Mouse (Mus musculus) hindbrain, embryonic 12.5 days (tissue): Measurements from ENCODE around the gene Aurka. TPM values are rescaled to one million over a fixed set of nuclear protein-coding genes. Genes with fewer than 3 reads are reported as not detected.

Experiments
- ATAC-seq: fragments of 200-750 bp; cut with Nextera tagmentation; 2 replicates; pipeline ENCODE4 v1.8.0; 2017; ENCODE audit warnings: moderate TSS enrichment; ENCODE audit not compliant: low FRiP score
- H3K27ac ChIP-seq: fragments of 300-500 bp; sonication (generic); 2 replicates; pipeline ENCODE4 v1.5.1; 2016; ENCODE audit warnings: mild to moderate bottlenecking
- H3K27me3 ChIP-seq: fragments of 300-500 bp; sonication (generic); 2 replicates; pipeline ENCODE4 v1.6.1; 2016; ENCODE audit warnings: mild to moderate bottlenecking
- H3K36me3 ChIP-seq: fragments of 300-500 bp; sonication (generic); 2 replicates; pipeline ENCODE4 v1.6.1; 2016; ENCODE audit warnings: mild to moderate bottlenecking
- H3K4me1 ChIP-seq: fragments of 300-500 bp; sonication (generic); 2 replicates; pipeline ENCODE4 v1.6.1; 2016
- H3K4me2 ChIP-seq: fragments of 300-500 bp; sonication (generic); replicated peaks from 2 replicates; pipeline ENCODE4 v1.6.1; 2016; ENCODE audit warnings: mild to moderate bottlenecking
- H3K4me3 ChIP-seq: fragments of 300-500 bp; sonication (generic); 2 replicates; pipeline ENCODE4 v1.5.1; 2016; ENCODE audit warnings: mild to moderate bottlenecking
- H3K9ac ChIP-seq: fragments of 300-500 bp; sonication (generic); 2 replicates; pipeline ENCODE4 v1.6.1; 2016; ENCODE audit warnings: mild to moderate bottlenecking, moderate library complexity
- H3K9me3 ChIP-seq: fragments of 300-500 bp; sonication (generic); replicated peaks from 2 replicates; pipeline ENCODE4 v1.6.1; 2016; ENCODE audit warnings: mild to moderate bottlenecking
- WGBS: fragments of 180-500 bp; shearing (Covaris S2); methylation state at CpG from one replicate; pipeline ENCODE4 v1.1.7; 2016; 5-methylcytosine and 5-hydroxymethylcytosine counted together
- polyA plus RNA-seq: library from polyadenylated mRNA; unstranded; fragments of >200 nt; fragmentation: Nextera tagmentation; extraction: Ambion mirVana; gene quantifications from 2 replicates; pipeline ENCODE4 v1.2.1, GENCODE M21; 2016

Aurka gene
- polyA plus RNA-seq, 1 experiment from 2014 or later: 85.6 TPM

DNA sequence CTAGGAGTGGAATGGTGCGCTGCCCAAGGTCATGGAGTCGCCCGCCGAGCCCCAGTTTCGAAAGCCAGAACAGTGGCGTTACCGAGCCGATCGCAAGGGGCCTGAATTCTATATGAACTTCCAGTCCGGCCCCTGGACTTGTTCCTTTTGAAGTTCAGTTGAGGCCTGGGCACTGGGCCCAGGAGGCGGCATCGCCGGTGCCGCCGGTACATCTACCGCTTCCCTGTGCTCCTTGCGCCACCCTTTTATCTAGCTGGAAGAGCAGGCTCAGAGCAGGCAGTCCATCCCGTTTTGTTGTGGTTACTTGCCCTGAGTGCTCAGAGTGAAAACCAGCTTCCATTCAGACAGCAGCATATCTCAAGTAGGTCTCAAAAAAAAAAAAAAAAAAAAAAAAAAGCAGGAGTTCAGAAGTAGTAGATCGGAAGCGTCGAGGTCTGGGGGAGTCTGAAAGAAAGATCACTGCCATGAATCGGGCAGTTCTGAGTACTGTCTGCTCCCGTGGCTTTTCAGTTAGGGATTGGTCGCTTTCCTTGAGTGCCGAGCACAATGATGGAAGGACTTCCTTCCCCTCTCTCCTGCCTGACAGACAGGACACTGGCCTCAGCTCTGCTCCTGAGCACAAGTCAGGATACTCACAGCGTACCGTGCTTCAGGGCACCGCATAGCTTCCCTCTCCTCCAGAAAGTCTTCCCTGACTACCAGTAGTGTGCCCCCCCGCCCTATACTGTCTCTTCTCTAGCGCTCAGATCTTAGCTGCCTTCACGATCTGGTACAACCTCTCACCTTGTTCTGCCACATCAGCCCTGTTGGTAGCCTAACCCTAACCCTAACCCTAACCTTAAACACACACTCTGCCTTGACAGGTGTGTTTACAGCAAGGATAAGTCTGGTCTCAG, 24.1 kb downstream of the Aurka start:
- Histone ChIP-seq H3K9me3 (no peaks in the 10 kb centered on the region), H3K4me2 (peak overlapping the region; percentile 97), H3K27ac (no peak overlapping the region), H3K9ac (peak overlapping the region; percentile 75), H3K36me3 (no peaks in the 10 kb centered on the region), H3K4me3 (peak overlapping the region; percentile 72), H3K27me3 (no peaks in the 10 kb centered on the region), H3K4me1 (peaks cover 21% of the 10 kb centered on the region)
- WGBS: 9% methylated on average over 31 of the region's 31 CpGs
- peak; percentile 2; the same call in 1 of the 2 replicates for ATAC-seq

- H3K36me3 ChIP-seq: no peaks in the 10 kb centered on the region
- peak within 1 kb of the TSS; percentile 75 for H3K9ac ChIP-seq
- peak; percentile 95 for ATAC-seq
- H3K4me2 ChIP-seq: peak within 1 kb of the TSS; percentile 97
- H3K27me3 ChIP-seq: no peaks in the 10 kb centered on the region
- peak within 1 kb of the TSS; percentile 72 for H3K4me3 ChIP-seq
- peaks cover 23% of the 10 kb centered on the region for H3K4me1 ChIP-seq
- WGBS: under 1% methylated on average over 34 of the region's 35 CpGs
- H3K27ac ChIP-seq: 0 out of 2 replicates have a peak within 1 kb of the TSS, but pooled peaks have one; percentile 40
- H3K9me3 ChIP-seq: no peaks in the 10 kb centered on the region
Measured at GRCm38 (mm10) chr2:172345258-172345738, 25.0 kb downstream of the Aurka start, which contains the start of gene Fam210b. TSS of gene Fam210b (plus strand) at chr2:172345565.

GRCm38 (mm10) chr2:172344669-172345068, 25.7 kb downstream of the Aurka start:
- H3K9ac ChIP-seq: no peak overlapping the region
- peak; percentile 2; the same call in 1 of the 2 replicates for ATAC-seq
- H3K9me3 ChIP-seq: no peaks in the 10 kb centered on the region
- H3K4me1 ChIP-seq: peaks cover 23% of the 10 kb centered on the region
- H3K27me3 ChIP-seq: no peaks in the 10 kb centered on the region
- H3K4me3 ChIP-seq: no peak overlapping the region
- no peaks in the 10 kb centered on the region for H3K36me3 ChIP-seq
- H3K4me2 ChIP-seq: peak overlapping the region; percentile 97
- 0 out of 2 replicates have a peak overlapping the region, but pooled peaks have one; percentile 40 for H3K27ac ChIP-seq
- WGBS: 36% methylated on average over 5 of the region's 5 CpGs

DNA sequence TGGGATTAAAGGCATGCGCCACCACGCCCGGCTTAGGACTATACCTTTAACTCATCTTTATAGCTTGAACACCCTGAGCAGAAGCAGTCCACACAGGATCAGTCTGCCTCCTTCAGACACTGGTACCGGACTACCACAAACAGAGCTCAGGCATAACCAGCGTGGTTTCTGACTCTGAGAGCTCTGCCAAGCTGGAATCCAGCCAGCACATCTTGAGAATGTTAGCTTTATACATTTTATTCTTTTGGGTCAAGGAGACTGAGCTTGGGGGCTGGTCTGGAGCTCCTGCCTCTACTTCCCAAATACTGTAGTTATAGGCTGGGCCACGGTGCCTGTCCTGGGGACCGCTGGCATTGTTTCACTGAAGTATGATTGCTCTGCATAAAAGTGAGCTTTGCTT, 26.6 kb downstream of the Aurka start:
- Histone ChIP-seq H3K9me3 (no peaks in the 10 kb centered on the region), H3K36me3 (no peaks in the 10 kb centered on the region), H3K4me1 (peaks cover 23% of the 10 kb centered on the region), H3K27me3 (no peaks in the 10 kb centered on the region), H3K4me3 (no peak overlapping the region), H3K27ac (no peak overlapping the region), H3K9ac (no peak overlapping the region), H3K4me2 (no peak overlapping the region)
- ATAC-seq: no peak
- WGBS: 90% methylated on average over 7 of the region's 7 CpGs

- no peaks in the 10 kb centered on the region for H3K9me3 ChIP-seq
- no peak for ATAC-seq
- 27% methylated on average over 5 of the region's 5 CpGs for WGBS
Measured at GRCm38 (mm10) chr2:172341606-172342005, 28.7 kb downstream of the Aurka start.

GRCm38 (mm10) chr2:172340936-172341335, 29.4 kb downstream of the Aurka start:
- 31% methylated on average over 3 of the region's 3 CpGs for WGBS
- no peak for ATAC-seq

More at GRCm38 (mm10) chr2:172341606-172342005, 28.7 kb downstream of the Aurka start:
- Histone ChIP-seq H3K27ac (no peak overlapping the region), H3K36me3 (no peaks in the 10 kb centered on the region), H3K4me3 (no peak overlapping the region), H3K4me1 (peaks cover 14% of the 10 kb centered on the region), H3K27me3 (no peaks in the 10 kb centered on the region), H3K9ac (no peak overlapping the region), H3K4me2 (no peak overlapping the region)

DNA sequence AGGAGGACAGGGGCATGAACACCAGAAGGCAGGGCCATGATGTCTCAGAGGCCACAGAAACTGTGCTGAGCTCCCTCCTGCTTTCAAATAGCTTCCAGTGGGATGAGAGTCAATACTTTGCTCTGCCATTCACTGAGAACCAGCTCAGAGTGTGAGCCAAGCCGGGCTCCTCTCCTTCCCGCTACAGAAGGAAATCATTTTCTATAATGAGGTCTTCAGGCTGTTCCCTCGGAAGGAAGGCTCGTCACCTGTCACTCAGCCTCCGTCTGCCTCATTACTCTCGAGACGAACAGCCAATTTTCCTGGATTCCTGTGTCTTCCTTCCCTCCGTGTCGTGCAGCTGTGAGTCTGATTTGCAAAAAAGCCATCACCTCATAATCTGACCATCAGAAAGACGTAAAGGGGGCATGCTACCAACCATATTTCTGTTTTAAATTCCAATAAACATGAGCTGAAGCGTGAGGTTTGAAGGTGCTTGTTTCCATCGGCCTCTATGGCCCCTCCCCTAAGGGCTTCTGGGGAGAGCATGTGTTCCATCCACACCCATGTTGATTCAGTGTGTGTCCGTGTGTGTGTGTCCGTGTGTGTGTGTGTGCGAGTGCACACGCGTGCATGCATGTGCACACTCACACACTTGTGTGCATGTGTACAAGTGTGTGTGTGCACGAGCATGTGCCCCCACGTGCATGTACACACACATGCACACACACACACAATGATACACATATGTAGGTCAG, 32.0 kb downstream of the Aurka start:
- Histone ChIP-seq H3K9ac (no peak overlapping the region), H3K36me3 (no peaks in the 10 kb centered on the region), H3K9me3 (no peaks in the 10 kb centered on the region), H3K4me1 (peaks cover 10% of the 10 kb centered on the region; the same call in 1 of the 2 replicates), H3K27ac (peak overlapping the region; percentile 37), H3K4me2 (no peak overlapping the region), H3K27me3 (no peaks in the 10 kb centered on the region), H3K4me3 (no peak overlapping the region)
- no peak for ATAC-seq
- 72% methylated on average over 19 of the region's 19 CpGs for WGBS

More at GRCm38 (mm10) chr2:172340936-172341335, 29.4 kb downstream of the Aurka start:
- H3K4me1 ChIP-seq: peaks cover 11% of the 10 kb centered on the region
- no peak overlapping the region for H3K27ac ChIP-seq
- no peaks in the 10 kb centered on the region for H3K27me3 ChIP-seq
- no peak overlapping the region for H3K4me2 ChIP-seq
- no peaks in the 10 kb centered on the region for H3K9me3 ChIP-seq
- H3K4me3 ChIP-seq: no peak overlapping the region
- no peaks in the 10 kb centered on the region for H3K36me3 ChIP-seq
- H3K9ac ChIP-seq: no peak overlapping the region

DNA sequence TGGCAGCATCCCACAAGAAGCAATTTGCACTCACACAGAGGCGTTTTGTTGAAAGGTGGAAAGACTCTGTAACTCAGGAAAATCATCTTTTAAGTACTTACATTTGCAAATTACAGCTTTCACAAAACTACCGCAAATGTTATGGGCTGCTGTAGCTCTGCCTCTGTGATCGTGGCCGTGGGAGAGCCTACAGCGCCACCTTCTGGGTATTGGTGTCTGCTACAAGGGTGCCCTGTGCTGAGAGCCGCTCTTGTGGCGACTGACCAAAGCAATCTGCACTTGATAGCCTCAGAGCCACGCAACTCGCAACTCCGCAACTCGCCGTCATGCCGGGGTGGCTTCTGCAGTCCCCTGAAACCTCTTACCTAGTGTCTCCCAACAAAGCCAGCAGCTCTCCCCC, 41.2 kb downstream of the Aurka start:
- peaks cover 9% of the 10 kb centered on the region; the same call in 1 of the 2 replicates for H3K4me1 ChIP-seq
- no peak overlapping the region for H3K27ac ChIP-seq
- no peaks in the 10 kb centered on the region for H3K36me3 ChIP-seq
- peak overlapping the region; percentile 41 for H3K4me2 ChIP-seq
- peaks cover 23% of the 10 kb centered on the region for H3K27me3 ChIP-seq
- ATAC-seq: peak; percentile 81; the same call in 1 of the 2 replicates
- WGBS: 11% methylated on average over 13 of the region's 13 CpGs
- H3K9ac ChIP-seq: no peak overlapping the region
- H3K4me3 ChIP-seq: no peak overlapping the region
- H3K9me3 ChIP-seq: no peaks in the 10 kb centered on the region

GRCm38 (mm10) chr2:172328248-172328647, 42.1 kb downstream of the Aurka start:
- WGBS: 49% methylated on average over 8 of the region's 8 CpGs
- no peaks in the 10 kb centered on the region for H3K36me3 ChIP-seq
- H3K27ac ChIP-seq: no peak overlapping the region
- H3K4me3 ChIP-seq: no peak overlapping the region
- ATAC-seq: no peak
- no peaks in the 10 kb centered on the region for H3K9me3 ChIP-seq
- peaks cover 5% of the 10 kb centered on the region; the same call in 1 of the 2 replicates for H3K4me1 ChIP-seq
- H3K27me3 ChIP-seq: peaks cover 23% of the 10 kb centered on the region
- H3K4me2 ChIP-seq: no peak overlapping the region
- no peak overlapping the region for H3K9ac ChIP-seq

DNA sequence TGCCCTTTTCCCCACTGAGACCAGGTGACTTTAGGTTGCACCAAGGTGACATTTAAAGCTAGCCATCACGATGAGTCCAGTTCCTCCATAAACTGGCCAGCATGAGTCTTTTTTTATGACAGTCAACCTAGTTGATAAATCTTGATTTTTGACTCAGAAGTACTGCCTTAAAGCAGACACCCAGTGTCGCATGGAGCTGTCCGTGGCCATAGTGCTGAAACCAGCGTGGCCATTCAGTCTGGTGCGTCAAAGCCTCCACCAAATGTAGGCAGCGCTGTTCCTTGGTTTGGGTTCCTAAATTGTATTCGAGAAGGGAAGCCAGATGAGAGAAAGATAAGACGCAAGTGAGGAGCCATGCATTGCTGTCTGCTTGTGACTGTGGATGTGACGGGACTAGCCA, 49.5 kb downstream of the Aurka start:
- no peak overlapping the region for H3K27ac ChIP-seq
- peaks cover 11% of the 10 kb centered on the region; the same call in 1 of the 2 replicates for H3K27me3 ChIP-seq
- no peaks in the 10 kb centered on the region for H3K9me3 ChIP-seq
- H3K4me3 ChIP-seq: no peak overlapping the region
- no peak overlapping the region for H3K9ac ChIP-seq
- 15% methylated on average over 9 of the region's 9 CpGs for WGBS
- no peaks in the 10 kb centered on the region for H3K4me1 ChIP-seq
- H3K36me3 ChIP-seq: no peaks in the 10 kb centered on the region
- no peak for ATAC-seq
- H3K4me2 ChIP-seq: no peak overlapping the region

- Histone ChIP-seq H3K27me3 (no peaks in the 10 kb centered on the region), H3K9me3 (peaks cover 4% of the 10 kb centered on the region; the same call in 1 of the 2 replicates), H3K4me3 (no peak overlapping the region), H3K27ac (no peak overlapping the region), H3K4me2 (no peak overlapping the region), H3K4me1 (no peaks in the 10 kb centered on the region), H3K9ac (no peak overlapping the region), H3K36me3 (no peaks in the 10 kb centered on the region)
- 92% methylated on average over 9 of the region's 9 CpGs for whole genome bisulfite sequencing
- ATAC-seq: no peak
Measured at GRCm38 (mm10) chr2:172311731-172312130, 58.6 kb downstream of the Aurka start.

- Histone ChIP-seq H3K9me3 (no peaks in the 10 kb centered on the region), H3K4me1 (peaks cover 7% of the 10 kb centered on the region), H3K4me3 (no peak overlapping the region), H3K9ac (no peak overlapping the region), H3K4me2 (no peak overlapping the region), H3K27me3 (no peaks in the 10 kb centered on the region), H3K27ac (no peak overlapping the region), H3K36me3 (no peaks in the 10 kb centered on the region)
- WGBS: 81% methylated on average over 4 of the region's 4 CpGs
- ATAC-seq: no peak
Measured at GRCm38 (mm10) chr2:172306544-172306943, 63.8 kb downstream of the Aurka start.
